Mouse (Mus musculus) limb, embryonic 14.5 days (tissue): Measurements from ENCODE around the gene Dio1. TPM values are rescaled to one million over a fixed set of nuclear protein-coding genes. Genes with fewer than 3 reads are reported as not detected.

ENCODE experiments used
- ATAC-seq: fragments of 200-750 bp; cut with Nextera tagmentation; 2 replicates; pipeline ENCODE4 v1.8.0; 2017; ENCODE audit warnings: low read depth, moderate number of reproducible peaks, moderate TSS enrichment; ENCODE audit not compliant: low FRiP score
- DNase-seq: peaks from one replicate; pipeline ENCODE4 v3.0.0-alpha.2; 2015; ENCODE audit warnings: low spot score
- H3K27ac ChIP-seq: fragments of 300-500 bp; sonication (generic); replicated peaks from 2 replicates; pipeline ENCODE4 v1.5.1; 2014; ENCODE audit warnings: low read depth, mild to moderate bottlenecking, low read length, moderate library complexity, mixed read lengths
- H3K27me3 ChIP-seq: fragments of 300-500 bp; sonication (generic); 2 replicates; pipeline ENCODE4 v1.6.1; 2014; ENCODE audit warnings: low read length, mixed read lengths; ENCODE audit not compliant: control insufficient read depth, insufficient read depth
- H3K36me3 ChIP-seq: fragments of 300-500 bp; sonication (generic); 2 replicates; pipeline ENCODE4 v1.6.1; 2014; ENCODE audit warnings: mild to moderate bottlenecking, low read length, moderate library complexity, mixed read lengths; ENCODE audit not compliant: control insufficient read depth, insufficient read depth
- H3K4me1 ChIP-seq: fragments of 300-500 bp; sonication (generic); 2 replicates; pipeline ENCODE4 v1.6.1; 2014; ENCODE audit warnings: antibody characterized with exemption, low read length, mixed read lengths; ENCODE audit not compliant: control insufficient read depth, insufficient read depth
- H3K4me2 ChIP-seq: fragments of 300-500 bp; sonication (generic); replicated peaks from 2 replicates; pipeline ENCODE4 v1.6.1; 2014; ENCODE audit warnings: low read depth, mild to moderate bottlenecking, low read length, moderate library complexity; ENCODE audit not compliant: severe bottlenecking
- H3K4me3 ChIP-seq: fragments of 300-500 bp; sonication (generic); replicated peaks from 2 replicates; pipeline ENCODE4 v1.5.1; 2014; ENCODE audit warnings: low read length
- H3K9ac ChIP-seq: fragments of 300-500 bp; sonication (generic); 2 replicates; pipeline ENCODE4 v1.6.1; 2014; ENCODE audit warnings: mild to moderate bottlenecking, low read depth, low read length, moderate library complexity; ENCODE audit not compliant: severe bottlenecking
- H3K9me3 ChIP-seq: fragments of 300-500 bp; sonication (generic); 2 replicates; pipeline ENCODE4 v1.6.1; 2016; ENCODE audit warnings: low read length; ENCODE audit not compliant: control insufficient read depth
- POLR2A ChIP-seq: fragments of 200-500 bp; IDR thresholded peaks from 2 replicates; pipeline ENCODE4 v1.8.0; 2012; ENCODE audit warnings: inconsistent platforms, mild to moderate bottlenecking, moderate library complexity, borderline replicate concordance; ENCODE audit not compliant: insufficient read depth, insufficient read length; ENCODE audit errors: extremely low read depth
- WGBS: fragments of 180-500 bp; shearing (Covaris S2); extraction: QIAGEN DNeasy Blood & Tissue Kit; methylation state at CpG from one replicate; pipeline ENCODE4 v1.1.7; 2014; 5-methylcytosine and 5-hydroxymethylcytosine counted together
- polyA plus RNA-seq, 2 experiments: library from polyadenylated mRNA; depleted of rRNA in 1 of 2; stranded (reverse) in 1 of 2; unstranded in 1 of 2; fragments of >200 nt; fragmentation: Nextera tagmentation in 1 of 2; extraction: Ambion mirVana in 1 of 2; gene quantifications; 2 replicates each; pipeline versions ENCODE4 v1.2.1 to v1.2.3; 2012 to 2014

The Dio1 gene
- polyA plus RNA-seq, 2 experiments = 0.09 TPM; not detected in 1

GRCm38 (mm10) chr4:107292273-107292662 lies 14.7 kb downstream of the Dio1 start:
- no peaks in the 10 kb centered on the region for H3K36me3 ChIP-seq
- no peak for TF ChIP-seq POLR2A
- H3K4me2 ChIP-seq = no peak overlapping the region
- ATAC-seq = no peak
- 39% methylated on average over 4 of the region's 4 CpGs for WGBS
- no peak for DNase-seq
- H3K4me3 ChIP-seq = no peak overlapping the region
- no peaks in the 10 kb centered on the region for H3K27me3 ChIP-seq
- H3K4me1 ChIP-seq = no peaks in the 10 kb centered on the region
- H3K9me3 ChIP-seq = no peaks in the 10 kb centered on the region
- H3K27ac ChIP-seq = no peak overlapping the region
- no peak overlapping the region for H3K9ac ChIP-seq

- no peak for TF ChIP-seq POLR2A
- no peaks in the 10 kb centered on the region for H3K9me3 ChIP-seq
- no peak for DNase-seq
- WGBS = 85% methylated on average over 7 of the region's 7 CpGs
- no peaks in the 10 kb centered on the region for H3K36me3 ChIP-seq
- no peak overlapping the region for H3K4me3 ChIP-seq
- no peaks in the 10 kb centered on the region for H3K27me3 ChIP-seq
- H3K9ac ChIP-seq = no peak overlapping the region
- H3K4me2 ChIP-seq = no peak overlapping the region
- no peaks in the 10 kb centered on the region for H3K4me1 ChIP-seq
- no peak for ATAC-seq
- H3K27ac ChIP-seq = no peak overlapping the region
These were observed 15.2 kb downstream of the Dio1 start for GRCm38 (mm10) chr4:107291611-107292272.

GRCm38 (mm10) chr4:107287517-107287916 lies 19.5 kb downstream of the Dio1 start:
- no peak overlapping the region for H3K27ac ChIP-seq
- no peak overlapping the region for H3K9ac ChIP-seq
- DNase-seq (no peak), ATAC-seq (no peak)
- no peaks in the 10 kb centered on the region for H3K4me1 ChIP-seq
- no peak overlapping the region for H3K4me2 ChIP-seq
- no peaks in the 10 kb centered on the region for H3K27me3 ChIP-seq
- H3K4me3 ChIP-seq = no peak overlapping the region
- WGBS = 87% methylated on average over 2 of the region's 2 CpGs
- no peaks in the 10 kb centered on the region for H3K9me3 ChIP-seq
- no peak for TF ChIP-seq POLR2A
- H3K36me3 ChIP-seq = no peaks in the 10 kb centered on the region

- H3K4me2 ChIP-seq = no peak overlapping the region
- DNase-seq (no peak), ATAC-seq (no peak)
- H3K9ac ChIP-seq = no peak overlapping the region
- 0 out of 2 replicates have a peak, but pooled peaks cover 2% of the 10 kb centered on the region for H3K36me3 ChIP-seq
- TF ChIP-seq POLR2A = no peak
- no peaks in the 10 kb centered on the region for H3K27me3 ChIP-seq
- no peaks in the 10 kb centered on the region for H3K9me3 ChIP-seq
- H3K4me3 ChIP-seq = no peak overlapping the region
- H3K4me1 ChIP-seq = no peaks in the 10 kb centered on the region
- H3K27ac ChIP-seq = no peak overlapping the region
- WGBS = 93% methylated on average over 8 of the region's 8 CpGs
These were observed 20.6 kb downstream of the Dio1 start for GRCm38 (mm10) chr4:107286386-107286785.

- H3K4me3 ChIP-seq = no peak overlapping the region
- no peak for ATAC-seq
- 65% methylated on average over 3 of the region's 3 CpGs for WGBS
These were observed 21.3 kb downstream of the Dio1 start for GRCm38 (mm10) chr4:107285446-107286200.

More at GRCm38 (mm10) chr4:107285446-107286200, 21.3 kb downstream of the Dio1 start:
- H3K4me2 ChIP-seq = no peak overlapping the region
- H3K36me3 ChIP-seq = peaks cover 4% of the 10 kb centered on the region
- DNase-seq = no peak
- H3K4me1 ChIP-seq = no peaks in the 10 kb centered on the region
- no peaks in the 10 kb centered on the region for H3K9me3 ChIP-seq
- no peak overlapping the region for H3K9ac ChIP-seq
- no peak for TF ChIP-seq POLR2A
- H3K27ac ChIP-seq = no peak overlapping the region
- H3K27me3 ChIP-seq = no peaks in the 10 kb centered on the region
